Mouse (Mus musculus) cortical plate, adult 2 months (tissue): ENCODE data around the gene Crabp2. TPM values are rescaled to one million over a fixed set of nuclear protein-coding genes. Genes with fewer than 3 reads are reported as not detected.

Experiments used
- H3K27ac ChIP-seq: fragments of 200-500 bp; 2 replicates; pipeline ENCODE4 v1.5.1; 2012; ENCODE audit warnings: low read length, control low read depth, inconsistent platforms; ENCODE audit not compliant: insufficient read depth
- H3K4me1 ChIP-seq: fragments of 200-500 bp; 2 replicates; pipeline ENCODE4 v1.6.1; 2011; ENCODE audit warnings: low read length; ENCODE audit not compliant: control insufficient read depth, insufficient read depth
- H3K4me3 ChIP-seq: fragments of 200-500 bp; 2 replicates; pipeline ENCODE4 v1.5.1; 2011; ENCODE audit warnings: mild to moderate bottlenecking, low read length, control low read depth; ENCODE audit not compliant: insufficient read depth
- CTCF ChIP-seq: fragments of 200-500 bp; IDR thresholded peaks from 2 replicates; pipeline ENCODE4 v1.5.1; 2011; ENCODE audit warnings: mild to moderate bottlenecking, control low read depth, low read length; ENCODE audit not compliant: insufficient read depth; ENCODE audit errors: extremely low read depth
- POLR2A ChIP-seq: fragments of 200-500 bp; IDR thresholded peaks from 2 replicates; pipeline ENCODE4 v1.6.1; 2011; ENCODE audit warnings: mild to moderate bottlenecking, low read length, control low read depth; ENCODE audit not compliant: insufficient read depth; ENCODE audit errors: extremely low read depth
- polyA plus RNA-seq: library from polyadenylated mRNA; depleted of rRNA; stranded (reverse); fragments of >200 nt; gene quantifications from 2 replicates; pipeline ENCODE4 v1.2.3, GENCODE M21; 2012

The Crabp2 gene
- polyA plus RNA-seq, 1 experiment = 6.2 TPM

- no peak overlapping the region for H3K27ac ChIP-seq
- H3K4me1 ChIP-seq = peaks cover 3% of the 10 kb centered on the region; the same call in 1 of the 2 replicates
- TF ChIP-seq CTCF (no peak), POLR2A (no peak)
- H3K4me3 ChIP-seq = no peak overlapping the region
Measured at GRCm38 (mm10) chr3:87949955-87950515, 1.6 kb downstream of the Crabp2 start.

- Histone ChIP-seq H3K27ac (no peak overlapping the region), H3K4me3 (no peak overlapping the region), H3K4me1 (peaks cover 3% of the 10 kb centered on the region; the same call in 1 of the 2 replicates)
- TF ChIP-seq POLR2A = no peak
- no peak for TF ChIP-seq CTCF
Measured at GRCm38 (mm10) chr3:87951946-87952345, 3.5 kb downstream of the Crabp2 start.

GRCm38 (mm10) chr3:87952440-87952839 is 4.0 kb downstream of the Crabp2 start:
- Histone ChIP-seq H3K4me3 (no peak overlapping the region), H3K4me1 (peaks cover under 1% of the 10 kb centered on the region; the same call in 1 of the 2 replicates), H3K27ac (no peak overlapping the region)
- no peak for TF ChIP-seq POLR2A

GRCm38 (mm10) chr3:87958056-87958455 is 9.6 kb downstream of the Crabp2 start:
- TF ChIP-seq POLR2A = no peak
- no peak for TF ChIP-seq CTCF
- Histone ChIP-seq H3K4me1 (no peaks in the 10 kb centered on the region), H3K27ac (no peak overlapping the region), H3K4me3 (no peak overlapping the region)

GRCm38 (mm10) chr3:87958476-87958875 is 10.0 kb downstream of the Crabp2 start:
- no peak for TF ChIP-seq POLR2A
- TF ChIP-seq CTCF = no peak
- Histone ChIP-seq H3K4me3 (no peak overlapping the region), H3K4me1 (no peaks in the 10 kb centered on the region), H3K27ac (no peak overlapping the region)

GRCm38 (mm10) chr3:87958967-87959366 is 10.5 kb downstream of the Crabp2 start:
- no peak overlapping the region for H3K4me3 ChIP-seq
- H3K4me1 ChIP-seq = no peaks in the 10 kb centered on the region
- no peak overlapping the region for H3K27ac ChIP-seq
- TF ChIP-seq CTCF (no peak), POLR2A (no peak)

GRCm38 (mm10) chr3:87959371-87959770 is 10.9 kb downstream of the Crabp2 start:
- H3K4me3 ChIP-seq = no peak overlapping the region
- H3K27ac ChIP-seq = no peak overlapping the region
- TF ChIP-seq POLR2A (no peak), CTCF (no peak)
- no peaks in the 10 kb centered on the region for H3K4me1 ChIP-seq

GRCm38 (mm10) chr3:87960191-87960585 is 11.7 kb downstream of the Crabp2 start:
- Histone ChIP-seq H3K4me3 (no peak overlapping the region), H3K4me1 (no peaks in the 10 kb centered on the region), H3K27ac (no peak overlapping the region)
- no peak for TF ChIP-seq CTCF
- TF ChIP-seq POLR2A = no peak

- TF ChIP-seq POLR2A = no peak
- TF ChIP-seq CTCF = peak; percentile 95
- Histone ChIP-seq H3K4me3 (no peak overlapping the region), H3K27ac (no peak overlapping the region), H3K4me1 (no peaks in the 10 kb centered on the region)
Measured at GRCm38 (mm10) chr3:87960586-87961191, 12.2 kb downstream of the Crabp2 start.

- Histone ChIP-seq H3K27ac (no peak overlapping the region), H3K4me3 (0 out of 2 replicates have a peak overlapping the region, but pooled peaks have one; percentile 3), H3K4me1 (peaks cover 2% of the 10 kb centered on the region; the same call in 1 of the 2 replicates)
- TF ChIP-seq POLR2A (no peak), CTCF (peak; percentile 59)
Measured at GRCm38 (mm10) chr3:87970184-87970938, 21.9 kb downstream of the Crabp2 start.
